Mouse (Mus musculus): ENCODE data around the gene Hacd4.

DNA sequence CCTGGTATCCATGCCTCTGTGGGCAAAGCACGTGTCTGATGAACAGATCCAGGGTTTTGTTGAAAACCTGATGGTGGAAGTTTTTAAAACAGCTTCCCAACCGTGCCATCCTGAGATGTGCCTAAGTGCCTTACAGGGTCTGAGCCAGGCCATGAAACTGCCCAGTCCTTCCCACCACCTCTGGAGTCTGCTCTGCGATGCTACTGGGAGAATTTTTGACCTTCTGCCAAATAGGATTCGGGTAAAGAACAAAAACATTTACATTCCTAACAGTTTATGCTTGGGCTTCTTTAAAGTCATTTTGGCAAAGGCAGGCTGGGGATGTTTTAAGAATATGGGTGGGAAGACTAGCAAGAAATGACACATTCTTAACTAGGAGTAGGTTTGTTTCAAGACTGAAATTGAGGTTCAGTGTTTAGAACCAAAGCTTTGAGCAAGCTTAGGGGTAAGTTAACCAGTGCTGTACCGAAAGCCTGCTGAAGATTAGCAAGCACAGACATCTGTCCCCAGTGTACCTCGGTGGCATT is 41.7 kb downstream of the Hacd4 start:
- TF ChIP-seq POLR2A (IDR thresholded peaks at IDR 0.05; ENCODE audit: borderline replicate concordance, control insufficient read depth, low read depth, low read length), result no peak
- no peak for TF ChIP-seq CTCF (IDR thresholded peaks at IDR 0.05; ENCODE audit: control insufficient read depth, insufficient read depth, low read length)
